Mouse (Mus musculus) bone marrow, adult 2 months (tissue): Measurements from ENCODE around the gene Gm16485. TPM values are rescaled to one million over a fixed set of nuclear protein-coding genes. Genes with fewer than 3 reads are reported as not detected.

Experiments used
- H3K27ac ChIP-seq: fragments of 200-500 bp; 2 replicates; pipeline ENCODE4 v1.5.1; 2012; ENCODE audit warnings: low read depth, mild to moderate bottlenecking, control low read depth, inconsistent platforms, low read length; ENCODE audit not compliant: control insufficient read depth, poor library complexity, insufficient read depth
- H3K4me1 ChIP-seq: fragments of 200-500 bp; 2 replicates; pipeline ENCODE4 v1.6.1; 2011; ENCODE audit warnings: low read length; ENCODE audit not compliant: control insufficient read depth, insufficient read depth
- H3K4me3 ChIP-seq: fragments of 200-500 bp; replicated peaks from 2 replicates; pipeline ENCODE3; 2011; ENCODE audit warnings: mild to moderate bottlenecking, low read depth, low read length, control low read depth; ENCODE audit not compliant: control insufficient read depth
- CTCF ChIP-seq: fragments of 200-500 bp; IDR thresholded peaks from 2 replicates; pipeline ENCODE4 v1.5.1; 2011; ENCODE audit warnings: low read length, control low read depth; ENCODE audit not compliant: control insufficient read depth, insufficient read depth
- POLR2A ChIP-seq: fragments of 200-500 bp; IDR thresholded peaks from 2 replicates; pipeline ENCODE4 v1.6.1; 2011; ENCODE audit warnings: low read depth, mild to moderate bottlenecking, control low read depth, low read length, borderline replicate concordance; ENCODE audit not compliant: control insufficient read depth
- WGBS: fragments of 180-500 bp; shearing (Covaris S2); methylation state at CpG from one replicate; pipeline ENCODE4 v1.1.7; 2018; 5-methylcytosine and 5-hydroxymethylcytosine counted together
- polyA plus RNA-seq: library from polyadenylated mRNA; stranded (reverse); fragments of >200 nt; gene quantifications from 2 replicates; pipeline ENCODE4 v1.2.4, GENCODE M21; 2011; ENCODE audit warnings: low replicate concordance; ENCODE audit not compliant: missing spikeins, insufficient read depth, insufficient read length

The Gm16485 gene
- polyA plus RNA-seq, result not detected in 2 replicates

- H3K4me3 ChIP-seq, result no peak within 1 kb of the TSS
- TF ChIP-seq CTCF, result no peak
- TF ChIP-seq POLR2A, result no peak
- H3K4me1 ChIP-seq, result no peaks in the 10 kb centered on the region
- WGBS, result 64% methylated on average over 2 of the region's 2 CpGs
- no peak within 1 kb of the TSS for H3K27ac ChIP-seq
These were observed at the start of gene Gm16485 for GRCm38 (mm10) chr9:8971491-8971890. TSS of gene Gm16485 (plus strand) at chr9:8971791.

GRCm38 (mm10) chr9:8927561-8927960 lies 44.0 kb upstream of the Gm16485 start:
- Histone ChIP-seq H3K4me1 (no peaks in the 10 kb centered on the region), H3K27ac (no peak overlapping the region), H3K4me3 (no peak overlapping the region)
- no peak for TF ChIP-seq POLR2A
- TF ChIP-seq CTCF, result no peak
- 69% methylated on average over 2 of the region's 2 CpGs for WGBS

- H3K4me3 ChIP-seq, result no peak overlapping the region
- H3K4me1 ChIP-seq, result no peaks in the 10 kb centered on the region
- WGBS, result 25% methylated on average over 1 of the region's 1 CpGs
- H3K27ac ChIP-seq, result no peak overlapping the region
- no peak for TF ChIP-seq POLR2A
These were observed 33.8 kb upstream of the Gm16485 start for GRCm38 (mm10) chr9:8937753-8938152.

GRCm38 (mm10) chr9:8953306-8953705 lies 18.3 kb upstream of the Gm16485 start:
- Histone ChIP-seq H3K4me3 (no peak overlapping the region), H3K27ac (no peak overlapping the region), H3K4me1 (no peaks in the 10 kb centered on the region)
- TF ChIP-seq POLR2A (no peak), CTCF (no peak)

GRCm38 (mm10) chr9:8964512-8965133 lies 7.0 kb upstream of the Gm16485 start:
- Histone ChIP-seq H3K4me3 (no peak overlapping the region), H3K27ac (no peak overlapping the region), H3K4me1 (no peaks in the 10 kb centered on the region)
- TF ChIP-seq CTCF, result no peak
- TF ChIP-seq POLR2A, result no peak
- WGBS, result 47% methylated on average over 8 of the region's 8 CpGs

GRCm38 (mm10) chr9:8970240-8970639 lies 1.4 kb upstream of the Gm16485 start:
- TF ChIP-seq POLR2A (no peak), CTCF (no peak)
- WGBS, result 73% methylated on average over 7 of the region's 7 CpGs
- H3K4me3 ChIP-seq, result no peak overlapping the region
- no peaks in the 10 kb centered on the region for H3K4me1 ChIP-seq
- no peak overlapping the region for H3K27ac ChIP-seq

- TF ChIP-seq CTCF (no peak), POLR2A (no peak)
- H3K4me1 ChIP-seq, result no peaks in the 10 kb centered on the region
- 62% methylated on average over 2 of the region's 2 CpGs for WGBS
- no peak overlapping the region for H3K27ac ChIP-seq
- H3K4me3 ChIP-seq, result no peak overlapping the region
These were observed 6.2 kb downstream of the Gm16485 start for GRCm38 (mm10) chr9:8977775-8978174.

GRCm38 (mm10) chr9:8982315-8982714 lies 10.7 kb downstream of the Gm16485 start:
- 64% methylated on average over 3 of the region's 3 CpGs for WGBS
- TF ChIP-seq CTCF (no peak), POLR2A (no peak)
- Histone ChIP-seq H3K27ac (no peak overlapping the region), H3K4me1 (no peaks in the 10 kb centered on the region), H3K4me3 (no peak overlapping the region)

- no peak overlapping the region for H3K4me3 ChIP-seq
- 7% methylated on average over 2 of the region's 2 CpGs for WGBS
- no peaks in the 10 kb centered on the region for H3K4me1 ChIP-seq
- TF ChIP-seq CTCF (no peak), POLR2A (no peak)
- no peak overlapping the region for H3K27ac ChIP-seq
These were observed 24.9 kb downstream of the Gm16485 start for GRCm38 (mm10) chr9:8996494-8996893.
